ENCODE assay signal across 14 mouse cellular contexts in the genomic region with DNA sequence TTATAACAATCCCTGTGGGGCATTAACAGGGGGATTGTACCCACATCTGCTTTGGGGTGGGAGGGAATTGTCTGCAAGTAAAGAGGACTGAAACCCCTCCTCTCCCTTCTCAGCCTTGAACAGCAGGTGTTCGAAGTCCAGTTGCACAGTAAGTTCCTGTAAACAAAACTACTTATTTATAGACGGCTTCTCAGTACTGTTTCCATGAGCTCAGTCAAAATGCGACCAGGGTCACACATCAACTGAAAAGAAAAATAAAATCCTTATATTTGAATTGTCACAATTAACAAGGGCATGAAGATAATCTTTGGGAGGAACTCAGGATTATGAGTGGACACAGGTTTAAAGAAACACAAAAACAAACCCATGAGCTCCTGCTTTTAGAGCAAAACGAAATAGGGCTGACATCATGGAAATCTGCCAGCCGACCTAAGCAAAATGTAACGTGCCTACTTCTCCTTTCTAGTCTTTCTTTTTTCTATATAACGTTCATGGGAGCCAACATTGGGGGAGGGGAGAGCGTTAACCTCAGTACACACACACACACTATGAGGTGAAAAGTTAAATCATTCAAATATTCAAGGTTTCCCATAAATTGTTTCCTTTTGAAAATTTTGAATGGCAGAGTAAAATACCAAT.
DNase-seq lines count a peak whose midpoint lies in the region; ATAC-seq and TF ChIP-seq lines count a peak whose summit lies in the region.
"Had no signal": no experiment of that assay in that cellular context is flagged by ENCODE, and none has a peak within 500 bp of the region (broad histone marks: within the 10 kb centered on the region; RNA-seq: fewer than 3 reads in every experiment).

No protein-coding gene starts in this region.

- DNase-seq in heart, adult 2 months = no peak
- no peak for DNase-seq in heart, postnatal 36 days
- peak; percentile 24 for DNase-seq in lung, embryonic 14.5 days
- no peak for DNase-seq in lung, postnatal 4 days
- peak; percentile 68 to 90 for DNase-seq in spleen, adult 2 months (ENCODE audit: low read depth in 1 of 2, low spot score in 2 of 2)
- DNase-seq in thymus, postnatal 14 days = no peak
- DNase-seq: liver, embryonic 13.5 days; thymus, adult 18-20 months had no signal

- H3K36me3 ChIP-seq in heart, adult 2 months (ENCODE audit: control insufficient read depth, insufficient read depth, low read length) = peaks cover 3% of the 10 kb centered on the region; the same call in 1 of the 2 replicates
- no peaks in the 10 kb centered on the region for H3K36me3 ChIP-seq in lung, embryonic 14.5 days (ENCODE audit: insufficient read depth)
- H3K36me3 ChIP-seq in spleen, adult 2 months (ENCODE audit: control insufficient read depth, insufficient read depth, low read length) = no peaks in the 10 kb centered on the region
- H3K36me3 ChIP-seq in forebrain, embryonic 12.5 days (replicated peaks) = no peaks in the 10 kb centered on the region
- H3K36me3 ChIP-seq: embryonic facial prominence, embryonic 15.5 days; liver, embryonic 13.5 days; midbrain, embryonic 15.5 days had no signal

- H3K4me1 ChIP-seq in heart, adult 2 months (ENCODE audit: control insufficient read depth, insufficient read depth, low read length) = peaks cover 2% of the 10 kb centered on the region; the same call in 1 of the 2 replicates
- H3K4me1 ChIP-seq in lung, embryonic 14.5 days (ENCODE audit: insufficient read depth) = no peaks in the 10 kb centered on the region
- peaks cover 5% of the 10 kb centered on the region for H3K4me1 ChIP-seq in spleen, adult 2 months (ENCODE audit: control insufficient read depth, insufficient read depth, insufficient read length)
- H3K4me1 ChIP-seq in forebrain, embryonic 12.5 days = no peaks in the 10 kb centered on the region
- H3K4me1 ChIP-seq: embryonic facial prominence, embryonic 15.5 days; liver, embryonic 13.5 days; midbrain, embryonic 15.5 days had no signal

- H3K9me3 ChIP-seq in lung, embryonic 14.5 days (ENCODE audit: low read depth, low read length) = no peaks in the 10 kb centered on the region
- H3K9me3 ChIP-seq in forebrain, embryonic 12.5 days = no peaks in the 10 kb centered on the region
- H3K9me3 ChIP-seq: embryonic facial prominence, embryonic 15.5 days; liver, embryonic 13.5 days; midbrain, embryonic 15.5 days had no signal

- no peak overlapping the region for H3K4me2 ChIP-seq in lung, embryonic 14.5 days
- no peak overlapping the region for H3K4me2 ChIP-seq in forebrain, embryonic 12.5 days
- H3K4me2 ChIP-seq: embryonic facial prominence, embryonic 15.5 days; liver, embryonic 13.5 days; midbrain, embryonic 15.5 days had no signal

- no peak; the same call in 1 of the 2 replicates for ATAC-seq in lung, embryonic 14.5 days (ENCODE audit: insufficient read depth)
- peak; percentile 57 for ATAC-seq in granulocyte monocyte progenitor cell, adult 5-6 weeks (replicated peaks; ENCODE audit: poor library complexity, severe bottlenecking)
- ATAC-seq in forebrain, embryonic 12.5 days (ENCODE audit: low FRiP score) = no peak
- ATAC-seq: CD4-positive, CD25-positive, alpha-beta regulatory T cell, adult 4 months; intestine, postnatal 0 days; midbrain, embryonic 15.5 days had no signal

- no peak overlapping the region for H3K4me3 ChIP-seq in heart, adult 2 months
- no peak overlapping the region for H3K4me3 ChIP-seq in lung, embryonic 14.5 days (ENCODE audit: low read depth, low read length)
- H3K4me3 ChIP-seq in spleen, adult 2 months (ENCODE audit: extremely low read depth, insufficient read depth, insufficient read length) = no peak overlapping the region
- no peak overlapping the region for H3K4me3 ChIP-seq in forebrain, embryonic 12.5 days (replicated peaks)
- H3K4me3 ChIP-seq: embryonic facial prominence, embryonic 15.5 days; liver, embryonic 13.5 days; midbrain, embryonic 15.5 days had no signal

- H3K79me2 ChIP-seq in heart, adult 2 months (replicated peaks; ENCODE audit: control insufficient read depth, insufficient read depth, low read length) = no peaks in the 10 kb centered on the region

- H3K27me3 ChIP-seq in heart, adult 2 months (ENCODE audit: control insufficient read depth, insufficient read depth, low read length) = no peaks in the 10 kb centered on the region
- no peaks in the 10 kb centered on the region for H3K27me3 ChIP-seq in lung, embryonic 14.5 days (ENCODE audit: insufficient read depth, low read length)
- no peaks in the 10 kb centered on the region for H3K27me3 ChIP-seq in spleen, adult 2 months (ENCODE audit: control insufficient read depth, insufficient read depth, low read length)
- no peaks in the 10 kb centered on the region for H3K27me3 ChIP-seq in forebrain, embryonic 12.5 days
- H3K27me3 ChIP-seq: embryonic facial prominence, embryonic 15.5 days; liver, embryonic 13.5 days; midbrain, embryonic 15.5 days had no signal

- no peak for TF ChIP-seq EP300 in heart, adult 2 months (IDR thresholded peaks at IDR 0.05; ENCODE audit: insufficient read depth, low read depth, low read length)

- WGBS in heart, adult 2 months = 61% methylated on average over 8 of the region's 8 CpGs
- 57% methylated on average over 8 of the region's 8 CpGs for WGBS in lung, embryonic 14.5 days
- WGBS in spleen, adult 2 months = 8% methylated on average over 8 of the region's 8 CpGs
- WGBS in forebrain, embryonic 12.5 days = 73% methylated on average over 8 of the region's 8 CpGs

- H3K9ac ChIP-seq in heart, adult 2 months (ENCODE audit: low read depth, low read length) = no peak overlapping the region
- H3K9ac ChIP-seq in lung, embryonic 14.5 days = no peak overlapping the region
- no peak overlapping the region for H3K9ac ChIP-seq in forebrain, embryonic 12.5 days
- H3K9ac ChIP-seq: embryonic facial prominence, embryonic 15.5 days; liver, embryonic 13.5 days; midbrain, embryonic 15.5 days had no signal

- peak overlapping the region; percentile 45; the same call in 1 of the 2 replicates for H3K27ac ChIP-seq in heart, adult 2 months
- no peak overlapping the region for H3K27ac ChIP-seq in lung, embryonic 14.5 days (ENCODE audit: low read depth)
- peak overlapping the region; percentile 74 for H3K27ac ChIP-seq in spleen, adult 2 months (ENCODE audit: insufficient read depth, low read length)
- H3K27ac ChIP-seq in forebrain, embryonic 12.5 days = no peak overlapping the region
- H3K27ac ChIP-seq: embryonic facial prominence, embryonic 15.5 days; liver, embryonic 13.5 days; midbrain, embryonic 15.5 days had no signal

- TF ChIP-seq POLR2A in heart, adult 2 months (IDR thresholded peaks at IDR 0.05; ENCODE audit: insufficient read depth, low read depth, low read length) = no peak
- no peak for TF ChIP-seq POLR2A in spleen, adult 2 months (IDR thresholded peaks at IDR 0.05; ENCODE audit: low read depth, low read length)

- intact Hi-C loops in heart, adult 2 months (cut with DNase I) = loop anchor here (10.0 kb wide), 2 partner anchors 121 to 589 kb away; no protein-coding TSS in a partner anchor
- intact Hi-C loops in heart, postnatal 36 days (cut with DNase I) = no loop called here

- TF ChIP-seq CTCF in heart, adult 2 months (IDR thresholded peaks at IDR 0.05) = no peak
- no peak for TF ChIP-seq CTCF in lung, embryonic 14.5 days (IDR thresholded peaks at IDR 0.05; ENCODE audit: low read depth)
- TF ChIP-seq CTCF in spleen, adult 2 months (IDR thresholded peaks at IDR 0.05; ENCODE audit: extremely low read depth, insufficient read depth, insufficient read length, insufficient replicate concordance) = no peak

Comparison
In these comparisons a context has a peak if more than half of its experiments do, and no peak if none do; other contexts are left out.
1. DNase-seq: peak in lung, embryonic 14.5 days (single experiment) and spleen, adult 2 months (2 of 2); none in heart, adult 2 months (0 of 2), heart, postnatal 36 days (0 of 2), lung, postnatal 4 days (0 of 2) and thymus, postnatal 14 days (single experiment).
2. H3K27ac ChIP-seq: peak in heart, adult 2 months (single experiment) and spleen, adult 2 months (single experiment); none in lung, embryonic 14.5 days (single experiment) and forebrain, embryonic 12.5 days (single experiment).